Comparison of ENCODE assay signal across 13 mouse cellular contexts in the genomic region with DNA sequence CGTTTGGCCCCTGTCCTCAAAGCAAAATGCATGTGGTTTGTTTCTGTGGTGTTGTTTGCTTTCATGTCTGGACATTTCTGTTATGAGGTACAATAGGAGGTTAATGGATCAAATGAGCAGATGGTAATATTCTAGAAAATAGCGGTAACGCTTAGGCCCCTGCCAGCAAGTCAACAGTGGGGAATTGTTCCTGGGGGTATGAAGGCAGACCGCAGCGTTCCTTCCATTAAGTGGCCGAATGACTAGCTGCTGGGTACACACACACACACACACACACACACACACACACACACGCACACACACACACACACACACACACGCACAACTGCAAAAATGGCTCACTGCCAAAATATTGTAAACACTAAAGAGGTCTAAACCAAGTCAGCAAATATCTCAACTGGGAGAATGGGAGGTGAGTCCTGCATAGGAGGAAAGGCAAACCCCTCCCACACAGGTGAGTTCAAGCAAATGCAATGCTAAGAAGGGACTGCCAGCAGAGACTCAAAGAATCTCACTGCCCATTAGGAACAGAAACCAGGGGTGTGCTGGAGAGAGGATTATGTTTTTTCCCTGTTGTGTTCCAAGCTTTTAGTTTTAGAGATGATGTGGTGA.
"Had no signal": no experiment of that assay in that cellular context is flagged by ENCODE, and none has a peak within 500 bp of the region (broad histone marks: within the 10 kb centered on the region; RNA-seq: fewer than 3 reads in every experiment).

No protein-coding gene starts in this region.

- H3K27me3 ChIP-seq: liver, embryonic 15.5 days; neural tube, embryonic 13.5 days had no signal

- H3K4me1 ChIP-seq: limb, embryonic 10.5 days; liver, embryonic 15.5 days; midbrain, embryonic 10.5 days had no signal

- H3K4me2 ChIP-seq: liver, embryonic 11.5 days; liver, embryonic 15.5 days; neural tube, embryonic 13.5 days had no signal

- H3K36me3 ChIP-seq: limb, embryonic 10.5 days; liver, embryonic 15.5 days; midbrain, embryonic 10.5 days; neural tube, embryonic 13.5 days had no signal

- H3K4me3 ChIP-seq: left cerebral cortex, adult 2 months; limb, embryonic 10.5 days; liver, embryonic 15.5 days; midbrain, embryonic 10.5 days; neural tube, embryonic 13.5 days had no signal

- DNase-seq: kidney, adult 8-10 months; kidney, postnatal 25 days; thymus, adult 18-20 months; thymus, postnatal 14 days had no signal

- H3K9me3 ChIP-seq: limb, embryonic 10.5 days; liver, embryonic 15.5 days; midbrain, embryonic 10.5 days; neural tube, embryonic 13.5 days had no signal

- H3K9ac ChIP-seq: liver, embryonic 15.5 days; neural tube, embryonic 13.5 days had no signal

- ATAC-seq: inflammation-experienced regulatory T-cells, adult 6 months; intestine, postnatal 0 days; midbrain, embryonic 16.5 days had no signal

- H3K27ac ChIP-seq: left cerebral cortex, adult 2 months; limb, embryonic 10.5 days; liver, embryonic 15.5 days; midbrain, embryonic 10.5 days; neural tube, embryonic 13.5 days had no signal
